Mouse (Mus musculus): ENCODE measurements around the gene Fkbp14. TPM values are rescaled to one million over a fixed set of nuclear protein-coding genes. Genes with fewer than 3 reads are reported as not detected.

The Fkbp14 gene
- total RNA-seq, 2 experiments from 2014 or later, result 8.1 to 10.7 TPM

Other genes with a start within 250 kb of the Fkbp14 start
- 10 to 100 TPM; 23.2 to 33.3 TPM for gene Wipf3, start 167.7 kb downstream of the Fkbp14 start, total RNA-seq (2021)
- 100 to 1,000 TPM; 198 to 206 TPM for gene Scrn1, start 30.8 kb downstream of the Fkbp14 start, total RNA-seq (2021)
- 10 to 100 TPM in 1 of 2 experiments, 1 to 10 TPM in 1; 9.1 to 11.0 TPM for gene Plekha8, start 2.2 kb downstream of the Fkbp14 start, total RNA-seq (2021)
- 100 to 1,000 TPM; 146 to 177 TPM for gene Mturn, start 84.3 kb upstream of the Fkbp14 start, total RNA-seq (2021)
- gene Znrf2, start 219.6 kb upstream of the Fkbp14 start, total RNA-seq (2021), result 10 to 100 TPM; 31.7 to 35.2 TPM